Mouse (Mus musculus): ENCODE measurements around the gene Gm20521. TPM values are rescaled to one million over a fixed set of nuclear protein-coding genes. Genes with fewer than 3 reads are reported as not detected.

Gm20521 gene
- polyA plus RNA-seq, 1 experiment from 2014 or later = 0.11 TPM

DNA sequence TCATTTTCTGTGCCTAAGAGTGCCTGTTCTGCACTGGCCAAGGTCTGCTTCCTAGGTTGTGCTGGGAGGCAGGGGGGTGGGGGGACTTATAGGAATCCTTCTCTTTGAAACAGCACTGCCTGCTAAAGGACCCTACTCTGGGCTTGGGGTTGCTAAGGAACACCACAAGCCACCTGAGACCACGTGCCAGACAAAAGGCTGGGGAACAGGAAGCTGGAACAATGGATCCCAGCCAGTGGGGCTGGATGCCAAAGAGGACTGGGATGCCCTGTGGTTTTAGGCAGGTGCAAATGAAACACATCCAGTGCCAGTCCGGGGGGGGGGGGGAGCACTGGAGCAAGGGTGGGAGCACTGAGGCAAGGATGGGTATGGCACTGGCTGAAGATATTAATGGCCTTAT, 47.2 kb downstream of the Gm20521 start:
- H3K27ac ChIP-seq (ENCODE audit: low read depth) = no peak overlapping the region
- peaks cover 38% of the 10 kb centered on the region for H3K27me3 ChIP-seq (ENCODE audit: insufficient read depth, low read length)
- DNase-seq = no peak
- no peak overlapping the region for H3K9ac ChIP-seq (replicated peaks)
- H3K9me3 ChIP-seq (ENCODE audit: low read length) = no peaks in the 10 kb centered on the region
- H3K4me2 ChIP-seq (ENCODE audit: low read depth, low read length) = no peak overlapping the region
- no peak overlapping the region for H3K4me3 ChIP-seq (ENCODE audit: low read depth, low read length)
- peaks cover 11% of the 10 kb centered on the region for H3K4me1 ChIP-seq (ENCODE audit: insufficient read depth)
- no peak for TF ChIP-seq CTCF (IDR thresholded peaks at IDR 0.05; ENCODE audit: low read depth)
- no peak for TF ChIP-seq EP300 (IDR thresholded peaks at IDR 0.05; ENCODE audit: low read depth)
- WGBS (ENCODE audit: insufficient replicate concordance) = 23% methylated on average over 2 of the region's 2 CpGs
- no peak for ATAC-seq
- H3K36me3 ChIP-seq (replicated peaks; ENCODE audit: insufficient read depth, low read length) = no peaks in the 10 kb centered on the region

DNA sequence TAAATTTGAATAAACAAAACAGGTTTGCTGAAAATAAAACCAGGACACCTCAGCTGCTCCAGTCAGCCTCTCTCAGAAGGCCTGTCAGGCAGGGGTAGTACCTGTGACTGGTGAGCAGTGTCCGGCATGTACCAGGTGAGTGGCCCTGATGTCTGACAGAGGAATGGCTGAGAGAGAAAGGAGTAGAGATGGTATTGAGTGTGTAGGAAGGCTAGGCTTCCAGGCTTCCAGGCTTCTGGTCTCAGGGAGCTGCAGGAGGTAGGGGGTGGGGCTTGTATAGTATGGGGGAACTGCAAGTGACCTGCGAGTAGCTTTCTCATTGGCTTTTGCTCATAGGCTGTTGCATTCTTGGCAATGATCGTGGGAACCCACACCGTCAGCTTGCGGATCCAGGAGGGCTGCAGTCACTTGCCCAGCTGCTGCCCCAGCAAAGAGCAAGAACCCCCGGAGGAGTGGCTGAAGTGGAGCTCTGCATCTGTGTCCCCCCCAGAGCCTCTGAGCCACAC, 49.5 kb downstream of the Gm20521 start, which contains the start of gene Il25:
Il25 (plus strand) TSS at position 51 of the 506 bp plus-strand sequence.
- DNase-seq (no peak), ATAC-seq (no peak)
- no peaks in the 10 kb centered on the region for H3K36me3 ChIP-seq (replicated peaks; ENCODE audit: insufficient read depth, low read length)
- TF ChIP-seq CTCF (IDR thresholded peaks at IDR 0.05; ENCODE audit: low read depth) (no peak), EP300 (IDR thresholded peaks at IDR 0.05; ENCODE audit: low read depth) (no peak)
- peaks cover 15% of the 10 kb centered on the region for H3K27me3 ChIP-seq (ENCODE audit: insufficient read depth, low read length)
- no peak within 1 kb of the TSS for H3K4me3 ChIP-seq (ENCODE audit: low read depth, low read length)
- H3K27ac ChIP-seq (ENCODE audit: low read depth) = no peak within 1 kb of the TSS
- no peaks in the 10 kb centered on the region for H3K4me1 ChIP-seq (ENCODE audit: insufficient read depth)
- 62% methylated on average over 6 of the region's 6 CpGs for WGBS (ENCODE audit: insufficient replicate concordance)
- H3K9me3 ChIP-seq (ENCODE audit: low read length) = no peaks in the 10 kb centered on the region
- no peak within 1 kb of the TSS for H3K9ac ChIP-seq (replicated peaks)
- H3K4me2 ChIP-seq (ENCODE audit: low read depth, low read length) = no peak within 1 kb of the TSS

- Histone ChIP-seq H3K27ac (ENCODE audit: low read depth) (no peak within 1 kb of the TSS), H3K27me3 (ENCODE audit: insufficient read depth, low read length) (no peaks in the 10 kb centered on the region), H3K9me3 (ENCODE audit: low read length) (no peaks in the 10 kb centered on the region), H3K4me2 (ENCODE audit: low read depth, low read length) (no peak within 1 kb of the TSS), H3K9ac (replicated peaks) (no peak within 1 kb of the TSS), H3K4me3 (ENCODE audit: low read depth, low read length) (no peak within 1 kb of the TSS), H3K36me3 (replicated peaks; ENCODE audit: insufficient read depth, low read length) (no peaks in the 10 kb centered on the region), H3K4me1 (ENCODE audit: insufficient read depth) (no peaks in the 10 kb centered on the region)
- TF ChIP-seq CTCF (IDR thresholded peaks at IDR 0.05; ENCODE audit: low read depth) (no peak), EP300 (IDR thresholded peaks at IDR 0.05; ENCODE audit: low read depth) (no peak)
- DNase-seq (no peak), ATAC-seq (no peak)
- WGBS (ENCODE audit: insufficient replicate concordance) = 39% methylated on average over 8 of the region's 8 CpGs
These were observed 52.9 kb downstream of the Gm20521 start, which contains the start of gene Cmtm5 for GRCm38 (mm10) chr14:54935904-54936830. Cmtm5 (plus strand) TSS chr14:54936261.

GRCm38 (mm10) chr14:54936831-54937160, 53.6 kb downstream of the Gm20521 start:
- no peaks in the 10 kb centered on the region for H3K36me3 ChIP-seq (replicated peaks; ENCODE audit: insufficient read depth, low read length)
- H3K4me2 ChIP-seq (ENCODE audit: low read depth, low read length) = no peak overlapping the region
- DNase-seq (no peak), ATAC-seq (no peak)
- H3K27ac ChIP-seq (ENCODE audit: low read depth) = no peak overlapping the region
- H3K4me1 ChIP-seq (ENCODE audit: insufficient read depth) = no peaks in the 10 kb centered on the region
- H3K9ac ChIP-seq (replicated peaks) = no peak overlapping the region
- H3K4me3 ChIP-seq (ENCODE audit: low read depth, low read length) = no peak overlapping the region
- 39% methylated on average over 6 of the region's 6 CpGs for WGBS (ENCODE audit: insufficient replicate concordance)
- TF ChIP-seq CTCF (IDR thresholded peaks at IDR 0.05; ENCODE audit: low read depth) = no peak
- no peak for TF ChIP-seq EP300 (IDR thresholded peaks at IDR 0.05; ENCODE audit: low read depth)
- no peaks in the 10 kb centered on the region for H3K27me3 ChIP-seq (ENCODE audit: insufficient read depth, low read length)
- no peaks in the 10 kb centered on the region for H3K9me3 ChIP-seq (ENCODE audit: low read length)

DNA sequence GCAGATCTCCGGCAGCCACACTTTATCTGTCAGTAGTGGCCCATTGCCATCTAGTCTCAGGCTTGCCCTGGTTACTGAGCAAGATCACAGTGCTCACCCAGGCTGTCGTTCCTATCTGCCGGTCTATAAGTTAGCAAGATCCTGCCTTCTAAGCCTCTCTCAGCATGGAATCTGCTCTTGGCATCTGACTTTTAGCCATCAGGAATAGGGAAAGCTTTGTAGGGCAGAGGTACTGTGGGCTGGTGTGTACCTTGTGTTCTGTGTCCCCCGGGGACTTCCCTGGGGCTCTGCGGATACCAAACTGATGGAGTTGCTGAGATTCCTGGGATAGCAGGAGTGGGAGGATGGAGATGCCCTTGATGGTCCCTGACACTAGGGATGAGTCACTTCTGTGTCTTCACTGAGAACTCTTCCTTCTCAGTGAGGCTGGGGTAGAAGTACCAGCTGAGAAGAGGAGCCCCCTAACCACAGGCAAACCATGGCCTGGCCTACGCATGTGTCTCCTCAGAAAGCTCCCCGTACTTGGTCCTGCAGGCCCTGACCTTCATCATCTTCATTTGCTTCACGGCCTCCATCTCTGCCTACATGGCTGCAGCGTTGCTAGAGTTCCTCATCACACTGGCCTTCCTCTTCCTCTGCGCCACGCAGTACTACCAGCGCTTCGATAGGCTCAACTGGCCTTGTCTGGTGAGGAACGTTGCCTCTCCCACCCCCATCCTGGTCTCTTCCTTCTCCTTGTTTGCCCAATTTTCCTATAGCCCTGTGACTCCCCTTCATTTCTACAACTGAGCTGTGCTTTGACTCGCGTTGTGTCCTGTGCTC, 54.3 kb downstream of the Gm20521 start:
- Histone ChIP-seq H3K27ac (ENCODE audit: low read depth) (no peak overlapping the region), H3K4me2 (ENCODE audit: low read depth, low read length) (no peak overlapping the region), H3K9ac (replicated peaks) (no peak overlapping the region), H3K36me3 (replicated peaks; ENCODE audit: insufficient read depth, low read length) (no peaks in the 10 kb centered on the region), H3K9me3 (ENCODE audit: low read length) (no peaks in the 10 kb centered on the region), H3K27me3 (ENCODE audit: insufficient read depth, low read length) (no peaks in the 10 kb centered on the region), H3K4me1 (ENCODE audit: insufficient read depth) (no peaks in the 10 kb centered on the region), H3K4me3 (ENCODE audit: low read depth, low read length) (no peak overlapping the region)
- TF ChIP-seq CTCF (IDR thresholded peaks at IDR 0.05; ENCODE audit: low read depth) (no peak), EP300 (IDR thresholded peaks at IDR 0.05; ENCODE audit: low read depth) (no peak)
- DNase-seq = no peak
- 78% methylated on average over 16 of the region's 16 CpGs for WGBS (ENCODE audit: insufficient replicate concordance)
- no peak for ATAC-seq

Measured in liver, postnatal 0 days (tissue).